Mouse (Mus musculus) layer of hippocampus, adult 18-20 months (tissue): ENCODE results near the gene Stpg2. TPM values are rescaled to one million over a fixed set of nuclear protein-coding genes. Genes with fewer than 3 reads are reported as not detected.
"Not testable (repeated sequence)": the region's sequence is repeated elsewhere in the genome, so short reads cannot be mapped to it uniquely, and the experiment has no call there.

Experiments
- DNase-seq, 2 experiments: peaks; one replicate each; pipeline ENCODE4 v3.0.0; 2022; ENCODE audit warnings: low spot score in 2 of 2
- total RNA-seq, 2 experiments: library from RNA; stranded (reverse); gene quantifications; 2 replicates each; pipeline ENCODE4 v1.2.3; 2021

The Stpg2 gene
- total RNA-seq, 2 experiments from 2014 or later, result 0.30 TPM; not detected in 1

- no peak for DNase-seq
Observed at GRCm38 (mm10) chr3:139419142-139419541, 213.6 kb downstream of the Stpg2 start.

DNA sequence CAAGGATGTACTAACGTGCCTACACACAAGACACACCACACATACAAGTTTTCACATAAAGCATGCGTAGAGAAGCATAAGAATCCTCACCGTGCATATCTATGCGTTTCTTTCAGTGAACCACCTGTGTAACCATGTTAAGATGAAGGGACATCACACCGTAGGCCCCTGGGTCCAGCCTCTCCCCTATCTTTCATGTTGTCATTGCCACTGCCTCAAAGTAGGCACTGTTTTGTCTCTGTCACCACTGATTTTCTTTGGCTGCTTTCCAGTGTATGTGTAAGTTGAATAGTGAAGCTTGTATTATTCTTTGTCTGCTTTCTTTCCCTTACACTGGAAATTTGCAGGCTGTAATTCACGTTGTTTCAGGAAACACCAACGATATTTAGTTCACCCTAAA, 236.7 kb downstream of the Stpg2 start:
- no peak for DNase-seq

GRCm38 (mm10) chr3:139495939-139496338, 290.4 kb downstream of the Stpg2 start:
- no peak for DNase-seq

- DNase-seq, result no peak
Observed at GRCm38 (mm10) chr3:139502216-139502615, 296.7 kb downstream of the Stpg2 start.

GRCm38 (mm10) chr3:139509275-139509985, 303.9 kb downstream of the Stpg2 start:
- DNase-seq, result peak; percentile 12 to 63

- no peak for DNase-seq
Observed at GRCm38 (mm10) chr3:139578496-139578895, 373.0 kb downstream of the Stpg2 start.

GRCm38 (mm10) chr3:139581298-139581697, 375.8 kb downstream of the Stpg2 start:
- no peak for DNase-seq

DNA sequence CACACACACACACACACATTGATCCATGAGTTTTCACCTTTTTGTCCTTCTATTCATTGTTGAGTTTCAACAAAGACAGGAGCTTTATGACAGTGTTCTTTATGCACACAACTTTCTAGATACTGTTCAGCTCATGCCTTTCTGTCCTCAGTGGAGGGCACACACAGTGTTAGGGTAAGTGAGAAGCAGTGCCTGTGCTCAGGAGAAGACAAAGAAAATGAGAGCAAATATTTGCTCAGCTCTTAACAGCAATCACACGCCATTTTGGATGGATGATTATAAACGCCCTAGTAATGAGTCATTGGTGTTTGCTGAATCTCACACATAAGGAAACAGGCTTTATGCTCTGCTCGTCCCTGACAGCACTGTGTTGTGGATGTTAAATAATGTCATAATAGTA, 394.0 kb downstream of the Stpg2 start:
- no peak for DNase-seq

- not testable (repeated sequence) for DNase-seq
Observed at GRCm38 (mm10) chr3:139608267-139608666, 402.8 kb downstream of the Stpg2 start.

- DNase-seq, result no peak
Observed at GRCm38 (mm10) chr3:139614641-139615040, 409.1 kb downstream of the Stpg2 start.

GRCm38 (mm10) chr3:139615791-139616190, 410.3 kb downstream of the Stpg2 start:
- DNase-seq, result peak; percentile 56 to 77

DNA sequence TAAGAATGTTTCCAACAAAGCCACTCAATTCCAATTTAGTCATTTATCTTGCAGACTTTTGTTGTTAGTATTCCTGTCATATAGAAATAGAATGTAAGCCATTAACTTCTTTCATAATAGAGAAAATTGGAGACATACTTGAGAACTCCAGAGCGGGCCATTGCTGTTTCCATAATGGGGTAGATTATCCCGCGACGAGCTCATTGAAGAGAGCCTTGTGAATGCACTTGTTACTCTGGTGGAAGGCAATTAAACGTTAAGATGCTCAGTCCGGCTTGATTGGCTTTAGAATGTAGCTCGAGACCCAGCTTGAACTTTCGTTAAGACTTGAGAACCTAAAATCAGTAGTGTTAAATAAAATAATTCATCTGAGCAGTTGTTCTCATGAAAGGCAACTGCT, 432.4 kb downstream of the Stpg2 start:
- DNase-seq, result no peak

DNA sequence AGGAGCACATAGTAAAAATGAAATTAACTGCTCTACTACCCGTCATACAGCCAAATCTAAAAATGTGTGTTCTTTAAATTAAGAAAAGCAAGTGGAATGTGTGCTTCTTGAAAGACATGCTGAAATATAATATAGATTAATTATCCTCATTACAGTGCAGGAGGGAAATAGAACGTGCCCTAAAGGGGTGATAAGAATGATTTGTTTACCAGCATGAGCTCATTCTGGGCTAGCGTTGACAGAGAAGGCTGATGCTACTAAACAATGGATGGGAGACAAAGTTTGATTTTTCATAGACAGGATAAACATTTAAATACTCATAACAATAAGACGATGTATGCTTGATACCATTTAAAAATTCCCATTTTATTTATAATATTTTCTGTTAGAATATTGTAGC, 446.0 kb downstream of the Stpg2 start:
- DNase-seq, result no peak

DNA sequence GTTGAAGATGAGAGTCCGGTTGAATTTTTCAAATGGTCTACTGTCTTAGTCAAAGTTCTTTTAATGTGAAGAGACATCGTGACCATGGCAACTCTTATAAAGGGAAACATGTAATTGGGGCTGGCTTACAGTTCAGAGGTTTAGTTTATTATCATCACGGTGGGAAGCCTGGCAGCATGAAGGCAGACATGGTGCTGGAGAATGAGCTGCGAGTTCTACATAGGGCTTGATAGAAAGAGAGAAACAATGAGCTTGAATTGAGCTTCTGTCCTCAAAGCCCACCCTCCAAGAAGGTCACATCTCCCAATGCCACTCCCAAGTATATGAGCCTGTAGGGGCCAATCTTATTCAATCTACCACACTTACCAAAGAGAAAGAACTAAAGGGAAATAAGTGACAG, 453.9 kb downstream of the Stpg2 start:
- no peak for DNase-seq

- no peak for DNase-seq
Observed at GRCm38 (mm10) chr3:139662241-139662640, 456.7 kb downstream of the Stpg2 start.

GRCm38 (mm10) chr3:139663712-139664245, 458.3 kb downstream of the Stpg2 start:
- no peak for DNase-seq

- no peak for DNase-seq
Observed at GRCm38 (mm10) chr3:139665047-139665446, 459.6 kb downstream of the Stpg2 start.

DNA sequence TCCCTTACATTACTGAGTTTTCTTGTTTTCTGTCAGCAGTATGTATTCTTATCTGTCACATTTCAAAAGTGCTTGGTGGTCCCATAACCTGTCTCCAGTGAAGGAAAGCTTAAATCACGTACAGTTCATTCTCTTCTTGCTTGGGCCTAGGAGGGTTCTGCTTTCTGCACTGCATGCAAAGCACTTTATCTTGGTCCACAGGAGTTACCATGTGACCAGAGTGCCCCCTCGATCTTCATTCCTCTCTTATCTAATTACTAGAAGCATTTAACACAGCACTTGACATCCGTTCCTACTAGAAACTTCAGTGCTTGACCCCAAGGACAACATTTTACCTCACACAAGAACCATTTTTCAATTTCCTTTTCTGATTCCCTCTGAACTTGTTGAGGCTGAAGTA, 470.7 kb downstream of the Stpg2 start:
- DNase-seq, result no peak

DNA sequence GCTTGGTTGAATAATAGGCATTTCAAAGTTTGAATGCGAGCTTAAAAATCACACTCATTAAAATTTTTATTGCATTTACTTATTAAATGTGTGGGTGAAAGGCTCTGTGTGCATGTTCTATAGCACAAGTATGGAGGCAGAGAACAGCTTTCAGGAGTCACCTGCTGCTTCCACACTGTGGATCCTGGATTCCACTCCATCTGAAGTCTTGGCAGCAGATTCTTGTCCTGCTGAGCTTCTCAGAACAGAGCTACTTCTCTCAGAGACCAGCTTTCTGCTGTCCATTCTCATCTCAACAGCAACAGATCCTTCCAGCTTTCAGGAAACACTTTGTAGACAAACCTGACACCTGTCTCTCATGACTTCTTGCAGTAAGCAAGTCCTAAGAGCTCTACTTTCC, 471.2 kb downstream of the Stpg2 start:
- DNase-seq, result no peak

DNA sequence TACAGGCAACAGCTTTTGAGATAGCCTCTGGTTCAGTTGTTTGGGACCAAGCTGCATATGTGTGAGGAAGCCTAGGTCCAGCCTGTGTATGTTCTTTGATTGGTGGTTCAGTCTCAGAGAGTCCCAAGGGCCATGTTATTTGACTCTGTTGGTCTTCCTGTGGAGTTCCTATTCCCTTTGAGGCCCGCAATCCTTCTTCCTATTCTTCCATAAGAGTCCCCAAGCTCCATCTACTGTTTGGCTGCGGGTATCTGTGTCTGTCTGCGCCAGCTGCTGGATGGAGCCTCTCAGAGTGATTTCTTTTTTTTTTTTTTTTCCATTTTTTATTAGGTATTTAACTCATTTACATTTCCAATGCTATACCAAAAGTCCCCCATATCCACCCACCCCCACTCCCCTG, 498.7 kb downstream of the Stpg2 start:
- DNase-seq, result not testable (repeated sequence)

GRCm38 (mm10) chr3:139707396-139707795, 501.9 kb downstream of the Stpg2 start:
- DNase-seq, result not testable (repeated sequence)

DNA sequence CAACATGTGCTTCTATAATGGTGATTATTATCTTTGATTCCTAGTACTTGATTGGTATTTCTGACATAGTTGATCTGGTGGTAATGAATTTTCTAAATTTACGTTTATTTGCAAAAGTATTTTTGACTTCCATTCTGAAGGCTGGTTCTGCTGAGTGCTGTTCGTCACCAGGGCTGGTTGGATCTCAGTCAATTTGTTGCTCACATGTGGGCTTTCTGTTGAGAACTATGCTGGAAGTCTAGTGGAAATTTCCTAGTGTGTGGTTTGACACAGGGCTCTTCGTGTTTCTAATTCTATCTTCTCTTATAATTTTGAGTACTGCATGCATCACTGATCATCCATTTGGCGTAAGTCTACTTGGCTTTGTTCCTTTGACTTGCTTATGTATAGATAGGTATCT, 504.3 kb downstream of the Stpg2 start:
- DNase-seq, result peak; percentile 25 to 70

- no peak for DNase-seq
Observed at GRCm38 (mm10) chr3:139728751-139729150, 523.3 kb downstream of the Stpg2 start.
